Mouse (Mus musculus) lung, postnatal 0 days (tissue): Measurements from ENCODE around the gene Lrch3. TPM values are rescaled to one million over a fixed set of nuclear protein-coding genes. Genes with fewer than 3 reads are reported as not detected.
A peak's percentile ranks its signal among the peaks of the same experiment; 100 is the strongest.

Experiments
- ATAC-seq: fragments of 200-750 bp; cut with Nextera tagmentation; 2 replicates; pipeline ENCODE4 v1.8.0; 2017; ENCODE audit warnings: moderate library complexity
- DNase-seq: peaks from one replicate; pipeline ENCODE4 v3.0.0-alpha.2; 2016; ENCODE audit warnings: low spot score
- H3K27ac ChIP-seq: fragments of 300-500 bp; sonication (generic); 2 replicates; pipeline ENCODE4 v1.5.1; 2014; ENCODE audit warnings: antibody characterized with exemption, mild to moderate bottlenecking, low read length, mixed read lengths
- H3K27me3 ChIP-seq: fragments of 300-500 bp; sonication (generic); replicated peaks from 2 replicates; pipeline ENCODE4 v1.6.1; 2014; ENCODE audit warnings: low read length, mixed read lengths; ENCODE audit not compliant: insufficient read depth
- H3K36me3 ChIP-seq: fragments of 300-500 bp; sonication (generic); 2 replicates; pipeline ENCODE4 v1.6.1; 2014; ENCODE audit warnings: low read length, mixed read lengths; ENCODE audit not compliant: insufficient read depth
- H3K4me1 ChIP-seq: fragments of 300-500 bp; sonication (generic); 2 replicates; pipeline ENCODE4 v1.6.1; 2014; ENCODE audit warnings: antibody characterized with exemption, low read depth, low read length, mixed read lengths; ENCODE audit not compliant: insufficient read depth
- H3K4me2 ChIP-seq: fragments of 300-500 bp; sonication (generic); replicated peaks from 2 replicates; pipeline ENCODE4 v1.6.1; 2014; ENCODE audit warnings: low read depth, mild to moderate bottlenecking, low read length, moderate library complexity, mixed read lengths
- H3K4me3 ChIP-seq: fragments of 300-500 bp; sonication (generic); 2 replicates; pipeline ENCODE4 v1.5.1; 2014; ENCODE audit warnings: low read depth, low read length
- H3K9ac ChIP-seq: fragments of 300-500 bp; sonication (generic); replicated peaks from 2 replicates; pipeline ENCODE4 v1.6.1; 2014; ENCODE audit warnings: low read depth, mild to moderate bottlenecking
- H3K9me3 ChIP-seq: fragments of 300-500 bp; sonication (generic); 2 replicates; pipeline ENCODE4 v1.6.1; 2016; ENCODE audit warnings: low read length, mixed read lengths
- CTCF ChIP-seq: IDR thresholded peaks from 2 replicates; pipeline ENCODE4 v1.5.1; 2016; ENCODE audit warnings: antibody characterized with exemption, mild to moderate bottlenecking
- EP300 ChIP-seq: IDR thresholded peaks from 2 replicates; pipeline ENCODE4 v1.6.1; 2016; ENCODE audit warnings: antibody characterized with exemption, mild to moderate bottlenecking, control low read depth
- WGBS: fragments of 180-500 bp; shearing (Covaris S2); extraction: QIAGEN DNeasy Blood & Tissue Kit; methylation state at CpG from one replicate; pipeline ENCODE4 v1.1.7; 2014; 5-methylcytosine and 5-hydroxymethylcytosine counted together
- polyA plus RNA-seq: library from polyadenylated mRNA; unstranded; fragments of >200 nt; fragmentation: Nextera tagmentation; extraction: Ambion mirVana; gene quantifications from 2 replicates; pipeline ENCODE4 v1.2.1, GENCODE M21; 2015

The Lrch3 gene
- polyA plus RNA-seq, 1 experiment from 2014 or later, result 15.7 TPM

- Histone ChIP-seq H3K4me1 (no peaks in the 10 kb centered on the region), H3K9me3 (no peaks in the 10 kb centered on the region), H3K4me3 (no peak overlapping the region), H3K4me2 (no peak overlapping the region), H3K9ac (no peak overlapping the region), H3K36me3 (peaks cover 12% of the 10 kb centered on the region; the same call in 1 of the 2 replicates), H3K27me3 (no peaks in the 10 kb centered on the region), H3K27ac (no peak overlapping the region)
- DNase-seq (peak; percentile 22), ATAC-seq (no peak)
- 90% methylated on average over 7 of the region's 7 CpGs for WGBS
- TF ChIP-seq CTCF (peak; percentile 54), EP300 (no peak)
These were observed 25.9 kb upstream of the Lrch3 start for GRCm38 (mm10) chr16:32887996-32888395.

- Histone ChIP-seq H3K4me2 (no peak overlapping the region), H3K36me3 (peaks cover 22% of the 10 kb centered on the region; the same call in 1 of the 2 replicates), H3K27me3 (no peaks in the 10 kb centered on the region), H3K27ac (no peak overlapping the region), H3K9me3 (no peaks in the 10 kb centered on the region), H3K9ac (no peak overlapping the region), H3K4me1 (no peaks in the 10 kb centered on the region), H3K4me3 (no peak overlapping the region)
- ATAC-seq, result no peak
- TF ChIP-seq EP300, result no peak
- TF ChIP-seq CTCF, result no peak
- DNase-seq, result no peak
- 58% methylated on average over 2 of the region's 2 CpGs for WGBS
These were observed 24.0 kb upstream of the Lrch3 start for GRCm38 (mm10) chr16:32889881-32890280.

DNA sequence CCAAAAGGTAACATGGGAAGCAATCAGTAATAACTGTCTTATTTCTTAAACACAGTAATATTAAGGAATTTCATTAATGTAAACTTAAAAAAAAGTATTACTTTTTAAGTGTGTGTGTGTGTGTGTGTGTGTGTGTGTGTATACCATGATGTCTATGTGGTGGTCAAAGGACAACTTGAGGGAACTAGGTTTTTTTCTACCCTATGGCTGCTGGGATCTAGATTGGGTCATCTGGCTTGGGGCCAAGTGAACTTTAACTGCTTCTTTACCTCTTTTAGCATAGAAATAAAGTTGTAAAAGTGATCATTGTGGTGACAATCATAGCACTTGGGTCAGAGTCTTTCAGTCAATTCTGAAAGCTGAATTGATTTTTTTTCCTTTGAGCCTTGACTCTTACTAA, 17.8 kb upstream of the Lrch3 start:
- Histone ChIP-seq H3K9me3 (no peaks in the 10 kb centered on the region), H3K9ac (no peak overlapping the region), H3K27me3 (no peaks in the 10 kb centered on the region), H3K4me3 (no peak overlapping the region), H3K4me1 (no peaks in the 10 kb centered on the region), H3K4me2 (no peak overlapping the region), H3K36me3 (peaks cover 26% of the 10 kb centered on the region), H3K27ac (no peak overlapping the region)
- DNase-seq, result no peak
- no peak for ATAC-seq
- no peak for TF ChIP-seq EP300

DNA sequence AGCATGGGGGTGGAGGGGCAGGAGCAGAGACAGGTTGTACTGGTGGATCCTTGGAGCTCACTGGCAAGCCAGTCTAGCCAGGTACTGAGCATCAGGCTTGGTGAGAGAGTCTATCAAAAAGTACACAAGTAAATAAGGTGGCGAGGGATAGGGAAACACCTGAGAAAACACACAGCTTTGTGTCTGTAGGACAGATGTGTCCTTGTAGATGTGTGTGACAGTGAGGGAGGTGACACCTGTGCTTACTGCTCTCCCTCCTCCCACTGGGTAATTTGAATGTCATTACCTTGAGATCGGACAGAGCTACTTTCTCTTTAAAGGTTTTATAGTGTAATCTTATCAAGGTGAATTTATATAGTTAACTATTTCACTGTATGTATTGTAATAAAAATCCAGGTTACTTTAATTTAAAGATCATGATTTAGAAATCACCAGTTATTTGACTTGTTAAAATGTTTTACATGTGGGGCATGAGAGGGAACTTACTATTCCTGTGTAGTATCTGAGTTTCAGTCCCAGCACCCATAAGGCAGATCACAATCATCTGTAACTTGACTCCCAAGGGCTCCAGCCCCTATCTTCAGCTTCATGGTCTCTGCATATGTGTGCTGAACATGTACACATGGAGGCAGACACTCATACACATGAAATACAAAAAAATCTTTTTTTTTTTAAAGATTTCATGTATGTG, 12.4 kb upstream of the Lrch3 start:
- TF ChIP-seq EP300, result no peak
- no peak for TF ChIP-seq CTCF
- Histone ChIP-seq H3K36me3 (peaks cover 12% of the 10 kb centered on the region; the same call in 1 of the 2 replicates), H3K9ac (no peak overlapping the region), H3K4me1 (no peaks in the 10 kb centered on the region), H3K27ac (no peak overlapping the region), H3K4me2 (no peak overlapping the region), H3K27me3 (no peaks in the 10 kb centered on the region), H3K9me3 (no peaks in the 10 kb centered on the region), H3K4me3 (no peak overlapping the region)
- no peak for ATAC-seq
- no peak for DNase-seq
- WGBS, result 80% methylated on average over 2 of the region's 2 CpGs

GRCm38 (mm10) chr16:32902051-32902428, 11.9 kb upstream of the Lrch3 start:
- Histone ChIP-seq H3K9ac (no peak overlapping the region), H3K4me2 (no peak overlapping the region), H3K27ac (no peak overlapping the region), H3K4me3 (no peak overlapping the region), H3K4me1 (no peaks in the 10 kb centered on the region), H3K9me3 (no peaks in the 10 kb centered on the region), H3K36me3 (peaks cover 12% of the 10 kb centered on the region; the same call in 1 of the 2 replicates), H3K27me3 (no peaks in the 10 kb centered on the region)
- DNase-seq, result no peak
- WGBS, result 59% methylated on average over 3 of the region's 3 CpGs
- ATAC-seq, result no peak
- TF ChIP-seq CTCF (no peak), EP300 (no peak)

DNA sequence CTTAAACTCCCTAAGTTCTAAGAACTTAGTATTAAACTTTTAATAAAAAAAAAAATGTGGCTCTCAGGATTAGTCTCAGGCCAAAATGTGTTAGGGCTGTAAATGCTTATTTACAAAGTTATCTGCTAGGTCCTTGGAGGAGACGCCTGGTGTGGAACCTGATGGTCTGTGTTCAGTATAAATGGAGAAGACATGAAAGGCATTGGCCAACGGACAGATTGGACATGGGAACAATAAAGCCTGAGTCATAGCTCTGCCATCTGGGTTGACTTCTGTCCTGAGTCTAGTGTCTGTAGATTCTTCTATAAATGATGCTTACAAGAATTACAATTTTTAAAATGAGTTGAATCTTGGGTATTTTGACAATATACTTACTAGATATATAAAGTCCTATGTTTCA, 7.7 kb upstream of the Lrch3 start:
- ATAC-seq, result no peak
- H3K36me3 ChIP-seq, result 0 out of 2 replicates have a peak, but pooled peaks cover 8% of the 10 kb centered on the region

More for the DNA sequence above, 7.7 kb upstream of the Lrch3 start:
- TF ChIP-seq CTCF, result no peak
- no peak for TF ChIP-seq EP300
- WGBS, result 89% methylated on average over 2 of the region's 2 CpGs
- Histone ChIP-seq H3K27me3 (no peaks in the 10 kb centered on the region), H3K4me3 (no peak overlapping the region), H3K4me1 (no peaks in the 10 kb centered on the region), H3K4me2 (no peak overlapping the region), H3K9ac (no peak overlapping the region), H3K9me3 (no peaks in the 10 kb centered on the region), H3K27ac (no peak overlapping the region)
- no peak for DNase-seq
